Comparison of ENCODE assay signal across 8 mouse cellular contexts in genomic region chr10:83785003-83785402, GRCm38 (mm10).
DNase-seq lines count a peak whose midpoint lies in the region; ATAC-seq and TF ChIP-seq lines count a peak whose summit lies in the region.

No protein-coding gene starts in this region.

- no peaks in the 10 kb centered on the region for H3K36me3 ChIP-seq in forebrain, postnatal 0 days (ENCODE audit: insufficient read depth)
- no peaks in the 10 kb centered on the region for H3K36me3 ChIP-seq in forebrain, embryonic 15.5 days
- H3K36me3 ChIP-seq in midbrain, embryonic 14.5 days (ENCODE audit: control insufficient read depth, insufficient read depth, low read length): no peaks in the 10 kb centered on the region
- no peaks in the 10 kb centered on the region for H3K36me3 ChIP-seq in midbrain, embryonic 16.5 days (ENCODE audit: control insufficient read depth, insufficient read depth, low read length)
- no peaks in the 10 kb centered on the region for H3K36me3 ChIP-seq in stomach, postnatal 0 days (ENCODE audit: control insufficient read depth, insufficient read depth, low read length)
- no peaks in the 10 kb centered on the region for H3K36me3 ChIP-seq in forebrain, embryonic 11.5 days (ENCODE audit: control insufficient read depth, insufficient read depth, low read length)

- DNase-seq in forebrain, postnatal 0 days: peak; percentile 57
- peak; percentile 32 for DNase-seq in midbrain, embryonic 14.5 days
- DNase-seq in layer of hippocampus, postnatal 10 days (ENCODE audit: low spot score in 2 of 2): peak; percentile 42 to 59
- no peak for DNase-seq in stomach, postnatal 0 days (ENCODE audit: low spot score)
- DNase-seq in forebrain, embryonic 11.5 days (ENCODE audit: low spot score): no peak

- H3K4me2 ChIP-seq in forebrain, postnatal 0 days (ENCODE audit: low read depth): no peak overlapping the region
- H3K4me2 ChIP-seq in forebrain, embryonic 15.5 days (replicated peaks): no peak overlapping the region
- no peak overlapping the region for H3K4me2 ChIP-seq in midbrain, embryonic 14.5 days (ENCODE audit: low read length)
- no peak overlapping the region for H3K4me2 ChIP-seq in midbrain, embryonic 16.5 days (ENCODE audit: low read length)
- no peak overlapping the region for H3K4me2 ChIP-seq in stomach, postnatal 0 days (replicated peaks; ENCODE audit: low read depth)
- H3K4me2 ChIP-seq in forebrain, embryonic 11.5 days (ENCODE audit: low read depth, low read length, severe bottlenecking): no peak overlapping the region

- H3K27me3 ChIP-seq in forebrain, postnatal 0 days (ENCODE audit: insufficient read depth, low read length): no peaks in the 10 kb centered on the region
- H3K27me3 ChIP-seq in forebrain, embryonic 15.5 days: no peaks in the 10 kb centered on the region
- no peaks in the 10 kb centered on the region for H3K27me3 ChIP-seq in midbrain, embryonic 14.5 days (ENCODE audit: control insufficient read depth, insufficient read depth, low read length)
- H3K27me3 ChIP-seq in midbrain, embryonic 16.5 days (ENCODE audit: control insufficient read depth, insufficient read depth, low read depth, low read length): no peaks in the 10 kb centered on the region
- H3K27me3 ChIP-seq in stomach, postnatal 0 days (ENCODE audit: control insufficient read depth, insufficient read depth, low read length): no peaks in the 10 kb centered on the region
- no peaks in the 10 kb centered on the region for H3K27me3 ChIP-seq in forebrain, embryonic 11.5 days (ENCODE audit: control insufficient read depth, insufficient read depth, low read length)

- no peaks in the 10 kb centered on the region for H3K4me1 ChIP-seq in forebrain, postnatal 0 days (ENCODE audit: insufficient read depth)
- 0 out of 2 replicates have a peak, but pooled peaks cover 4% of the 10 kb centered on the region for H3K4me1 ChIP-seq in forebrain, embryonic 15.5 days
- H3K4me1 ChIP-seq in midbrain, embryonic 14.5 days (ENCODE audit: control insufficient read depth, insufficient read depth, low read length): no peaks in the 10 kb centered on the region
- no peaks in the 10 kb centered on the region for H3K4me1 ChIP-seq in midbrain, embryonic 16.5 days (ENCODE audit: control insufficient read depth, insufficient read depth, low read length)
- H3K4me1 ChIP-seq in cortical plate, adult 2 months (ENCODE audit: control insufficient read depth, insufficient read depth, low read length): peaks cover 2% of the 10 kb centered on the region; the same call in 1 of the 2 replicates
- no peaks in the 10 kb centered on the region for H3K4me1 ChIP-seq in stomach, postnatal 0 days (replicated peaks; ENCODE audit: control insufficient read depth, insufficient read depth)
- no peaks in the 10 kb centered on the region for H3K4me1 ChIP-seq in forebrain, embryonic 11.5 days (replicated peaks; ENCODE audit: control insufficient read depth, insufficient read depth, low read length)

- TF ChIP-seq CTCF in forebrain, postnatal 0 days (IDR thresholded peaks at IDR 0.05; ENCODE audit: low read depth): peak; percentile 76
- peak; percentile 70 for TF ChIP-seq CTCF in cortical plate, adult 2 months (IDR thresholded peaks at IDR 0.05; ENCODE audit: extremely low read depth, insufficient read depth, low read length)
- TF ChIP-seq CTCF in stomach, postnatal 0 days (IDR thresholded peaks at IDR 0.05; ENCODE audit: low read depth): peak; percentile 74

- H3K9me3 ChIP-seq in forebrain, postnatal 0 days (ENCODE audit: low read length): no peaks in the 10 kb centered on the region
- no peaks in the 10 kb centered on the region; the same call in 1 of the 2 replicates for H3K9me3 ChIP-seq in forebrain, embryonic 15.5 days
- no peaks in the 10 kb centered on the region for H3K9me3 ChIP-seq in midbrain, embryonic 14.5 days (ENCODE audit: control insufficient read depth, low read length)
- no peaks in the 10 kb centered on the region for H3K9me3 ChIP-seq in midbrain, embryonic 16.5 days (replicated peaks; ENCODE audit: control insufficient read depth, low read length, poor library complexity, severe bottlenecking)
- no peaks in the 10 kb centered on the region for H3K9me3 ChIP-seq in stomach, postnatal 0 days (ENCODE audit: control insufficient read depth, low read length)
- H3K9me3 ChIP-seq in forebrain, embryonic 11.5 days (ENCODE audit: control insufficient read depth, low read length): no peaks in the 10 kb centered on the region

- ATAC-seq in forebrain, postnatal 0 days: no peak
- ATAC-seq in forebrain, embryonic 15.5 days (replicated peaks): no peak
- ATAC-seq in midbrain, embryonic 14.5 days (ENCODE audit: low FRiP score, low TSS enrichment): no peak
- no peak for ATAC-seq in midbrain, embryonic 16.5 days
- no peak for ATAC-seq in stomach, postnatal 0 days (ENCODE audit: low FRiP score, low TSS enrichment)
- no peak for ATAC-seq in forebrain, embryonic 11.5 days (replicated peaks; ENCODE audit: low FRiP score)

- no peak for TF ChIP-seq POLR2A in cortical plate, adult 2 months (IDR thresholded peaks at IDR 0.05; ENCODE audit: extremely low read depth, insufficient read depth, low read length)

- 34% methylated on average over 5 of the region's 5 CpGs for WGBS in forebrain, postnatal 0 days
- 33% methylated on average over 5 of the region's 5 CpGs for WGBS in forebrain, embryonic 15.5 days
- WGBS in midbrain, embryonic 14.5 days: 39% methylated on average over 5 of the region's 5 CpGs
- WGBS in midbrain, embryonic 16.5 days: 42% methylated on average over 5 of the region's 5 CpGs
- WGBS in stomach, postnatal 0 days: 32% methylated on average over 5 of the region's 5 CpGs
- 36% methylated on average over 5 of the region's 5 CpGs for WGBS in forebrain, embryonic 11.5 days

- no peak overlapping the region for H3K9ac ChIP-seq in forebrain, postnatal 0 days
- no peak overlapping the region for H3K9ac ChIP-seq in forebrain, embryonic 15.5 days (replicated peaks)
- H3K9ac ChIP-seq in midbrain, embryonic 14.5 days (replicated peaks; ENCODE audit: low read length): no peak overlapping the region
- H3K9ac ChIP-seq in midbrain, embryonic 16.5 days (ENCODE audit: low read depth, low read length): no peak overlapping the region
- H3K9ac ChIP-seq in stomach, postnatal 0 days (ENCODE audit: low read length): no peak overlapping the region
- H3K9ac ChIP-seq in forebrain, embryonic 11.5 days (ENCODE audit: low read length): no peak overlapping the region

- TF ChIP-seq EP300 in stomach, postnatal 0 days (optimal IDR thresholded peaks at IDR 0.05): no peak

- no peak overlapping the region for H3K4me3 ChIP-seq in forebrain, postnatal 0 days (ENCODE audit: low read depth, low read length)
- no peak overlapping the region for H3K4me3 ChIP-seq in forebrain, embryonic 15.5 days
- H3K4me3 ChIP-seq in midbrain, embryonic 14.5 days (replicated peaks; ENCODE audit: low read depth, low read length): no peak overlapping the region
- H3K4me3 ChIP-seq in midbrain, embryonic 16.5 days (ENCODE audit: low read depth, low read length): no peak overlapping the region
- H3K4me3 ChIP-seq in cortical plate, adult 2 months (ENCODE audit: insufficient read depth, low read length): no peak overlapping the region
- H3K4me3 ChIP-seq in stomach, postnatal 0 days (ENCODE audit: low read depth, low read length): no peak overlapping the region
- H3K4me3 ChIP-seq in forebrain, embryonic 11.5 days (ENCODE audit: low read depth, low read length): no peak overlapping the region

- H3K27ac ChIP-seq in forebrain, postnatal 0 days (ENCODE audit: low read depth, low read length): no peak overlapping the region
- no peak overlapping the region for H3K27ac ChIP-seq in forebrain, embryonic 15.5 days (replicated peaks)
- no peak overlapping the region for H3K27ac ChIP-seq in midbrain, embryonic 14.5 days (replicated peaks; ENCODE audit: low read depth, low read length)
- H3K27ac ChIP-seq in midbrain, embryonic 16.5 days (ENCODE audit: low read length): no peak overlapping the region
- H3K27ac ChIP-seq in cortical plate, adult 2 months (ENCODE audit: insufficient read depth, low read length): no peak overlapping the region
- no peak overlapping the region for H3K27ac ChIP-seq in stomach, postnatal 0 days (replicated peaks)
- no peak overlapping the region for H3K27ac ChIP-seq in forebrain, embryonic 11.5 days (ENCODE audit: low read depth, low read length)

Comparison
In these comparisons a context has a peak if more than half of its experiments do, and no peak if none do; other contexts are left out.
1. DNase-seq: peak in forebrain, postnatal 0 days (single experiment), midbrain, embryonic 14.5 days (single experiment) and layer of hippocampus, postnatal 10 days (2 of 2); none in stomach, postnatal 0 days (single experiment) and forebrain, embryonic 11.5 days (single experiment).
2. Peak in every context shown above with its lines, with median percentiles within 50 percentile points of each other: CTCF ChIP-seq.